Mouse (Mus musculus): ENCODE measurements at regions not wholly inside any gene's neighbourhood (a gene's known extent, or its start where the extent isn't known, plus 50 kb on each side); places are given as distances from the start of the nearest gene placed in this dataset.

DNA sequence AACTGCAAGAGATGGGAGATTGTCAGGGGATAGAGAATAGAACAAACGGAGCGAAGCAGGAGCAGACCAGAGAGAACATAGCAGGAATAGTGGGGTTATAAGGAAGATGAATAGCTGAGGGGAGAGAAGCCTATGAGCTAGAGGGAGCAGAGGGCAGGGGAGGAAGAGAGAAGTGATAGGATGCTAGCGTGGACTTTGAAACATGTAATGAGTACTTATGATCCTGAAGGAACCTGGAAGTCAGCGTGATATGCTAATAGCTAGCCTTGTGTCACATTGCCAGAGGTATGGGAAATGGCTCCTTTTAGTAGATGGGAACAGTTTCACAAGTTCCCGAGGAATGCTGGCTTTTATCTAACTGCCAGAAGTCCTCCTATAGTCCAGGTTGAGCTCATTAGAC lies 51.8 kb downstream of the Calml3 start:
- H3K27ac ChIP-seq, result no peak overlapping the region
- WGBS, result 86% methylated on average over 5 of the region's 5 CpGs
- no peak for ATAC-seq (ENCODE audit: insufficient read depth, low FRiP score, low read depth)
- H3K4me3 ChIP-seq (replicated peaks), result no peak overlapping the region
- H3K9ac ChIP-seq, result no peak overlapping the region
- H3K9me3 ChIP-seq, result no peaks in the 10 kb centered on the region
- no peaks in the 10 kb centered on the region for H3K27me3 ChIP-seq (replicated peaks)
- H3K4me2 ChIP-seq, result no peak overlapping the region
- peaks cover 5% of the 10 kb centered on the region; the same call in 1 of the 2 replicates for H3K4me1 ChIP-seq
- no peaks in the 10 kb centered on the region for H3K36me3 ChIP-seq

DNA sequence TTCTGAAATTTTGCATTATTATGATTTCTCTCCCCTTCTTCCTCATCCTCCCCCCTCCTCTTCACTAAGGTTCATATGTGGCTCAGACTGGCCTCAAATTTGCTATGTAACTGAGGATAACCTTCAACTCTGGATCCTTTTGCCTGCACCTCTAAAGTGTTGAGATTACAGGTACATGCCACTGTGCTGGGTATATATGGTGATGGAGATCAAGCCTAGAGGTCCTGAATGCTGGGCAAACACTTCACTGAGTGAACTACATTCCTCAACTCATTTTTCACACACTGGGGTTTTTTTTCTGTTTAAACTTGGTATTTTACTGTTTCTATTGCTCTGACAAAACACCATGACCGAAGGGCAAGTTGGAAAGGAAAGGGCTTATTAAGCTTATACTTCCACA lies 52.9 kb downstream of the Calml3 start:
- 53% methylated on average over 1 of the region's 1 CpGs for WGBS
- peaks cover 10% of the 10 kb centered on the region for H3K4me1 ChIP-seq
- no peak overlapping the region for H3K4me2 ChIP-seq
- H3K27ac ChIP-seq, result no peak overlapping the region
- H3K36me3 ChIP-seq, result no peaks in the 10 kb centered on the region
- no peak overlapping the region for H3K4me3 ChIP-seq (replicated peaks)
- H3K27me3 ChIP-seq (replicated peaks), result no peaks in the 10 kb centered on the region
- no peaks in the 10 kb centered on the region for H3K9me3 ChIP-seq
- no peak overlapping the region for H3K9ac ChIP-seq
- ATAC-seq (ENCODE audit: insufficient read depth, low FRiP score, low read depth), result no peak

DNA sequence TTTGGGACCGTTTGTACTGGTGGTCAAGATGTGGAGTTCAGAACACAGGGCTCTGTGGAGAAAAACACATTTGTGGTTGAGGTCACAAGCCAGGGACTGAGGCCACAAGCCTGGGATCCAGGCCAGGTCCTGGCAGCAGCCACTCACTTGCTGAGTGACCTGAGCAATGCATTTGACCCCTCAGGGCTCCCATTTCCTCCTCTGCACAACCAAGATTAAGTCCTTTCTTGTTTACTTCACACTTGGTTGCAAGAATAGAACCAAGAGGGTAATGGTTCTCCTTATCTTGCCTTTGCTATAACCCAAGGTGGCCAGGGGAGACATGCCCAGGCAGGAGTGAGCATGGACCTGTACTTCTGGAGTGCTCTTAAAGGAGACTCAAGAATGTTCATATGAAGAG lies 53.4 kb downstream of the Calml3 start:
- no peaks in the 10 kb centered on the region for H3K27me3 ChIP-seq (replicated peaks)
- H3K4me3 ChIP-seq (replicated peaks), result no peak overlapping the region
- no peak overlapping the region for H3K4me2 ChIP-seq
- no peak overlapping the region for H3K27ac ChIP-seq
- peaks cover 10% of the 10 kb centered on the region for H3K4me1 ChIP-seq
- WGBS, result 43% methylated on average over 1 of the region's 1 CpGs
- H3K9me3 ChIP-seq, result no peaks in the 10 kb centered on the region
- peak; percentile 31; the same call in 1 of the 2 replicates for ATAC-seq (ENCODE audit: insufficient read depth, low FRiP score, low read depth)
- no peaks in the 10 kb centered on the region for H3K36me3 ChIP-seq
- H3K9ac ChIP-seq, result no peak overlapping the region

DNA sequence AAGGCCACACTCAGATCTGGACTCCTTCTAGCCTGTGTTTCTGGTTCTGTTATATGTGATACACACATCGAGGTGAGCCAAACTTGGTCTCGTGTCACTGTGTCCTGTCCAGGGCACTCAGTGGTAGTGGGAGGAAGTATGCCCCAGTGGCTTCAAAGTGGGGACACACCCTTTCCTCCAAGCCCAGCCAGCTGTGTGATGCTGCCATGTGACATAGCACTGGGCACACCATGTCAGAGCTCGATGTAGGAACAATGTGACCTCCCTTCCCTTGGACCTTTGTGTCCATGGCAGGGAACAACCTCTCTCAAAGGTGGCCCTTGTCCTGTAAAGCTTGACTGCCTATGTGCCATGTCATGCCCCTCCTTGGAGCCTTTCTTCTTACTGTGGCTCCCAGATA lies 54.5 kb downstream of the Calml3 start:
- Histone ChIP-seq H3K4me3 (replicated peaks) (no peak overlapping the region), H3K4me2 (no peak overlapping the region), H3K9me3 (no peaks in the 10 kb centered on the region), H3K9ac (no peak overlapping the region), H3K27ac (no peak overlapping the region), H3K36me3 (no peaks in the 10 kb centered on the region), H3K27me3 (replicated peaks) (no peaks in the 10 kb centered on the region), H3K4me1 (peaks cover 10% of the 10 kb centered on the region)
- ATAC-seq (ENCODE audit: insufficient read depth, low FRiP score, low read depth), result no peak
- 69% methylated on average over 3 of the region's 3 CpGs for WGBS

DNA sequence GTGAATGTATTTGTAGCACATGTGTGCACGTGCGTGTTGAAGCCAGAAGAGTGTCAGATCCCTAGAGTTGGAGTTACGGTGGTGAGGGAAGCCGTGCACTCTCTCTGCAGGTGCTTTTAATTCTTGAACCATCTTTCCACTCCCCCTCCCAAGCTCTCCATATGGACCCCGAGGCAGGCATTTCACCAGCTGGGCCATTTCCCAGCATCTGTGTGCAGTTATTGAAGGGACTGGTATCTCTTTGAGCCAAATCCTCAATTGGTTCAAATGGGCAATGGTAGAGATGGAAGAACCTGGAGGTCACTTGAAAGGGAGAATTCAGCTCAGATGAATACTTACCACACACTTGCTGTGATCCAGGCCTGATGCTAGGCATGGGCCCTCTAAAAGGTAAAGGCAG lies 55.3 kb downstream of the Calml3 start:
- H3K4me3 ChIP-seq (replicated peaks), result no peak overlapping the region
- H3K4me2 ChIP-seq, result no peak overlapping the region
- no peaks in the 10 kb centered on the region for H3K36me3 ChIP-seq
- 85% methylated on average over 5 of the region's 5 CpGs for WGBS
- no peak for ATAC-seq (ENCODE audit: insufficient read depth, low FRiP score, low read depth)
- H3K27me3 ChIP-seq (replicated peaks), result no peaks in the 10 kb centered on the region
- H3K4me1 ChIP-seq, result peaks cover 10% of the 10 kb centered on the region
- no peak overlapping the region for H3K9ac ChIP-seq
- no peaks in the 10 kb centered on the region for H3K9me3 ChIP-seq
- H3K27ac ChIP-seq, result no peak overlapping the region

DNA sequence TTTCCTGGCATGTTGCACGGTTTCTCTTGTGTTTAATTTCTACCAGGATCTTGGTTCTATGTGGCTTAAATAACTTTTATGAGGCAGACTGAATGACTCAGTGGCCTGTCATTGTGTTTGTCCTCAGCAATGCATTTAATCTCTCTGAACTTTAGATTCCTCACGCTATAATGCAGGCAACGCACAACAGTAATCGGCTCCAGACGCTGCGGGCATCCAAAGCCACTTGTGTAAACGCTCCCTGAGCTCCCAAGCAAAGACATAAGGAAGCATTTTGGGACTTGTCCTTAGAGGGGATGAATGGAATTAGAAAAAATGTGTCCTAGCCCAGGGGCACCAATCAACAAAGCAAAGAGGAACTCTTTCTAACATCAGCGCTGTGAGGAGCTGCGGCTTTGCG lies 57.6 kb downstream of the Calml3 start:
- no peak overlapping the region for H3K9ac ChIP-seq
- H3K27ac ChIP-seq, result peak overlapping the region; percentile 53
- H3K4me2 ChIP-seq, result no peak overlapping the region
- no peak for ATAC-seq (ENCODE audit: insufficient read depth, low FRiP score, low read depth)
- H3K4me3 ChIP-seq (replicated peaks), result no peak overlapping the region
- peaks cover 28% of the 10 kb centered on the region for H3K4me1 ChIP-seq
- no peaks in the 10 kb centered on the region for H3K9me3 ChIP-seq
- no peaks in the 10 kb centered on the region for H3K27me3 ChIP-seq (replicated peaks)
- WGBS, result 48% methylated on average over 10 of the region's 10 CpGs
- H3K36me3 ChIP-seq, result no peaks in the 10 kb centered on the region

DNA sequence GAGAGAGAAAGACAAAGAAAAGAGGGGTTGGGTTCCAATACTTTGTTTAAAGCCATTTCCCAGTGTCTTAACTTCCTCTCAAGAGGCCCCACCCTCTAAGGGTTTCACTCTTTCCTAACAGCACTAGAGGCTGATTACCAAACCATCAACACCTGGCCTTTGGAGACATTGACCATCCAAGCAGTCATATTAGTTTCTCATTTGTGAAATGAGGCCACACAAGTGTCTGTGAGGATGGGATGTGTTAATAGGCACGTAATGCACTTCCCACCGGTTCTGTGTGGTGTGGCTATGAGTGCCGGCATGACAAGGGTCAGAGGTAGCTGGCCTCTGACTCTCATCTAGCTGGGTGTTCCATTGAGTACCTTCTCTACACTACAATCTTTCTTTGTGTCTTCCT lies 59.2 kb downstream of the Calml3 start:
- no peak overlapping the region for H3K4me3 ChIP-seq (replicated peaks)
- H3K4me2 ChIP-seq, result no peak overlapping the region
- H3K9ac ChIP-seq, result no peak overlapping the region
- H3K4me1 ChIP-seq, result peaks cover 27% of the 10 kb centered on the region
- ATAC-seq (ENCODE audit: insufficient read depth, low FRiP score, low read depth), result no peak
- H3K36me3 ChIP-seq, result no peaks in the 10 kb centered on the region
- 81% methylated on average over 3 of the region's 3 CpGs for WGBS
- no peaks in the 10 kb centered on the region for H3K27me3 ChIP-seq (replicated peaks)
- no peaks in the 10 kb centered on the region for H3K9me3 ChIP-seq
- no peak overlapping the region for H3K27ac ChIP-seq

DNA sequence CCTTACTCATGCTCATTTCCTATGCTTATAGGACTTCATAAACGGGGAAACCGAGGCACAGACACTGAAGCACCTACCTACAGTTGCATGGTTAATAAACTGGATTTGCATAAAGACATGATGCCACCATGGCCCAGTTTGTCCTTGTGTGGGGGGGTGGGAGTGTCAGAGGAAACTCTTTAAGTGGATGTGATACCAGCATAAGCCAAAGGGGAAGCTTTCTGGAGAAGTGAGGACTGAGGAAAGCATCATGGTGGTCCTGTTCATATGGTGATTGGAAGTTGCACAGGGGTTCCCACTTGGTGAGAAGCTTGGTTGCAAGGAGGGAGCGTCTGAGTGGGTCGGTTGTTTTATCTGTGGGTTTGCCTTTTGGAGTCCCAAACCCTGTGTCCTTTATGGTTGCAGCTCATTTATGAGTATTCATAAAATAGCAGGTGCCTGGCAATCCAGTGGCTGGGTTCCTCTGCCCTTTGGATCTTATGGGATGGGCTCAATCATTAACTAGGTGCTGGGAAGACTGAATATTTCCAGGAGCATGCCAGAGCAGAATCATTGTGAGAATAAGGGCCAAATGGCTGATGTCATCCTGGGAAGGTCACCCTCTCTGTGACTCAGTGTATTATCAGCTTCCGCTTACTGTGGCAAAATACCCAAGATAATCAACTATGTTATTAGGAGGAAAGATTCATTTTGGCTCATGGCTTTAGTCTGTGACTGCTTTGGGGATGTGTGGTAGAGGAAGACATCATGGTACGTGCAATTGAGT lies 60.2 kb downstream of the Calml3 start:
- peak; percentile 69 for ATAC-seq (ENCODE audit: insufficient read depth, low FRiP score, low read depth)
- no peaks in the 10 kb centered on the region for H3K27me3 ChIP-seq (replicated peaks)
- no peak overlapping the region for H3K9ac ChIP-seq
- peaks cover 23% of the 10 kb centered on the region for H3K4me1 ChIP-seq
- peak overlapping the region; percentile 75; the same call in 1 of the 2 replicates for H3K27ac ChIP-seq
- no peak overlapping the region for H3K4me3 ChIP-seq (replicated peaks)
- H3K9me3 ChIP-seq, result no peaks in the 10 kb centered on the region
- WGBS, result 80% methylated on average over 6 of the region's 6 CpGs
- H3K36me3 ChIP-seq, result no peaks in the 10 kb centered on the region
- no peak overlapping the region for H3K4me2 ChIP-seq

DNA sequence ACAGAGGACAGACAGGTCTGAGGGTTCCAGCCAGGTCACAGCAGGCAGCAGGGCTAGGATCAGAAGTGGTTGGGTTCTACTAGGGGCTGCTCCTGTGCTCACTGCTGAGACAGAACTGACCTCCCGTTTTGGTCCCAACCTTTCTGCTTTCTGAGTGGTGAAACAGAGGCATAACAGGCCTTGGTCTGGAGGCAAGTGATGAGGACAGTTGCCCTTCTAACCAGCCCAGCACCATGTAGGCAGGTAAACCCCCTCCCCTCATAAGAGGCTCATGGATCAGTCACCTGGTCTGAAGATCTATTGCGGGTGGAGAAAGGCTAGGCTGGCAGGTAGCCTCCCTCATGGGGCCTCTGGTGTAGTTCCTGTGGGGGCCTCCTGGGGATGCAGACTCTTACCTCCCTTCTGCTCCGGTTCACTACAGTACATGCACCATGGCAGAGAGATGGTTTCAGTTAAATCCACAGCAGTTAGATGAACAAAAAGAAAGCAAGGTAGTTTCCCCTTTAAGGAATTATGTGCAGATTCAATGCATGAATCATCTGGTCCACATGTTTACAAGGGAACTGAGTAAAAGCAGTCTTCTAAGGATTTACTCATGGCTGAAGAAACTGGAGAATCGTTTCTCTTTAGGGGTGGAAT lies 61.2 kb downstream of the Calml3 start:
- ATAC-seq (ENCODE audit: insufficient read depth, low FRiP score, low read depth), result peak; percentile 47
- 19% methylated on average over 4 of the region's 4 CpGs for WGBS
- peaks cover 23% of the 10 kb centered on the region for H3K4me1 ChIP-seq
- H3K27ac ChIP-seq, result peak overlapping the region; percentile 75
- H3K27me3 ChIP-seq (replicated peaks), result no peaks in the 10 kb centered on the region
- H3K36me3 ChIP-seq, result no peaks in the 10 kb centered on the region
- no peak overlapping the region for H3K9ac ChIP-seq
- no peak overlapping the region for H3K4me3 ChIP-seq (replicated peaks)
- H3K9me3 ChIP-seq, result no peaks in the 10 kb centered on the region
- no peak overlapping the region for H3K4me2 ChIP-seq

DNA sequence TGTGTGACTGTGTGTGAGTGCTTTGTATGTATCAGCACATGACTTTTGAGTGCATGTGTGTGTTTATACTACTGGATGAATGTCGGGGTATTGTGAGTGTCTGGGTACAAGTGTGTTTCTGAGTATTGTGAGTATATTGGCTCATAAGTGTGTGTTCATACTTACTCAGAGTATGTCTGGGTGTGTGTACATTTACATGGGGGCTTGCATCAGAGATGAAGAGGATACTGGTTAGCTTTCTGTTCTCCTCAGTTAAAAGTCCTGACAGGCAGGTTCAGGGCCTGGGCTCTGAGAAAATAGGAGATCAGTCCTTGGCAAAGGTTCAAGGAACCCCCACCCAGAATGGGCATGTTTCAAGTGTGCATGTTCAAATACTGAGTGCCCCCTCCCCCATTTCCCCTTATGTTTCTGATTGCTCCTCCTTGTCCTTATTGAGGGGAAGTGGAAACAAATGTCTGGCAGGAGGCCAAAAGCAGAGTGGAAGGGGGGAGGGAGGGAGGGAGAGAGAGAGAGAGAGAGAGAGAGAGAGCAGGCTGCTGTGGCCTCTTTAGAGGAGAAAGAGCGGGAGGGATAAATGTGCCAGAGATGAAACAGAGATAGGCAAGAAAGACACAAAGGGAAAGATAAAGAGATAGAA lies 61.9 kb downstream of the Calml3 start:
- H3K4me2 ChIP-seq, result no peak overlapping the region
- peak overlapping the region; percentile 75 for H3K27ac ChIP-seq
- no peaks in the 10 kb centered on the region for H3K9me3 ChIP-seq
- no peak overlapping the region for H3K9ac ChIP-seq
- H3K4me3 ChIP-seq (replicated peaks), result no peak overlapping the region
- ATAC-seq (ENCODE audit: insufficient read depth, low FRiP score, low read depth), result peak; percentile 68
- H3K27me3 ChIP-seq (replicated peaks), result no peaks in the 10 kb centered on the region
- H3K36me3 ChIP-seq, result no peaks in the 10 kb centered on the region
- 25% methylated on average over 2 of the region's 2 CpGs for WGBS
- peaks cover 23% of the 10 kb centered on the region for H3K4me1 ChIP-seq

DNA sequence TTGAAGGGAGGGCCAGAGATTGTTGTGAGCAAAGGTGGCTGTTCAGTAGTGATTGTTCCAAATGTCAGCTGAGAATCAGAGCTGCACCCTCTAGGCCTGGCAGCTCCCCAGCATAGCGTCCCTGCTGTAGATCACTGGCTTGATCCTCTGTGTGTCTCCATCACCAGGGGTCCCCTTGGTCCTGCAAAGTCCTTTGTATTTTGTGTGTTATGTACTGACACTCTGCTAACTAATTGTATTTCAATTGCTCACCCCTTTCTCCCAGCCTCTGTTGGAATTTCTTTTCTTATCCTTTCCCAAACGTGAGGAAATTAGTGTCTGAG lies 73.5 kb downstream of the Calml3 start:
- WGBS, result 31% methylated on average over 2 of the region's 2 CpGs
- H3K4me3 ChIP-seq (replicated peaks), result no peak overlapping the region
- no peak overlapping the region; the same call in 1 of the 2 replicates for H3K27ac ChIP-seq
- ATAC-seq (ENCODE audit: insufficient read depth, low FRiP score, low read depth), result no peak
- no peak overlapping the region for H3K9ac ChIP-seq
- no peaks in the 10 kb centered on the region for H3K9me3 ChIP-seq
- H3K36me3 ChIP-seq, result no peaks in the 10 kb centered on the region
- no peak overlapping the region for H3K4me2 ChIP-seq
- H3K4me1 ChIP-seq, result peaks cover 8% of the 10 kb centered on the region; the same call in 1 of the 2 replicates
- H3K27me3 ChIP-seq (replicated peaks), result no peaks in the 10 kb centered on the region
